Mouse (Mus musculus): Measurements from ENCODE around the gene Ovca2. TPM values are rescaled to one million over a fixed set of nuclear protein-coding genes. Genes with fewer than 3 reads are reported as not detected.
A peak's percentile ranks its signal among the peaks of the same experiment; 100 is the strongest.

Gene Ovca2
- 23.8 and 25.1 TPM in 2 replicates for polyA plus RNA-seq (2015; fragmentation: Nextera tagmentation; extraction: Ambion mirVana)

DNA sequence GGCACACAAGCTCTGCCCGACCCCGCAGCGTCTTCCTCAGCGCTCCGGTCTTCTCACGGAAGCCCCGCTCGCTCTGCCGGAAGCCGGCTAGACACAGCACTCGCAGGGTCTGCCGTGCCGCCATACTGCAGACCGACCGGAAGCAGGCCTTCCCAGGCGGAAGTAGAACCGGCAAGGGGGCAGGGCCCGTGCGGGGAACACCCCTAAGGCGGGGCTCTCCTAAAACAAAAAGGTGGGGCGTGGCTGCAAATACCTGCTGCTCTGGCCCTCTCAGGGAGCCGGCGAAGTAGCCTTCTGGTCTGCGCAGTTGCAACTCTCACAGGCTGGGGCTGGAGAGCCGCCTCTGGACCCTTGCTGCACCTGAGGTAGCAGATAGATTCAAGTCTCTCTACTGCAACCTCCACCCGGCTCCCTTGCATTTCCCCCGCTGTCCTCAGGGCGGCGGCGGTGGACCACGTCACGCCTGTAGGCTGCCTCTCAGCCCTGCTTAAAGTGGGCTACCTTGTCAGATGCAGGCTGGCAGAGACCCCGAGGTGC is at the start of gene Ovca2:
TSS of gene Ovca2 (minus strand) at position 164 of the 537 bp plus-strand sequence.
- Histone ChIP-seq H3K36me3 (peaks cover 48% of the 10 kb centered on the region), H3K27me3 (peaks cover 6% of the 10 kb centered on the region; the same call in 1 of the 2 replicates), H3K4me3 (replicated peaks) (peak within 1 kb of the TSS; percentile 59), H3K27ac (replicated peaks) (peak within 1 kb of the TSS; percentile 82), H3K9me3 (replicated peaks) (no peaks in the 10 kb centered on the region), H3K4me2 (replicated peaks) (peak within 1 kb of the TSS; percentile 71), H3K4me1 (peaks cover 18% of the 10 kb centered on the region), H3K9ac (peak within 1 kb of the TSS; percentile 53)
- peak; percentile 94 for ATAC-seq (ENCODE audit: insufficient number of reproducible peaks, low FRiP score, low TSS enrichment, low read depth)
- WGBS, result under 1% methylated on average over 33 of the region's 33 CpGs

DNA sequence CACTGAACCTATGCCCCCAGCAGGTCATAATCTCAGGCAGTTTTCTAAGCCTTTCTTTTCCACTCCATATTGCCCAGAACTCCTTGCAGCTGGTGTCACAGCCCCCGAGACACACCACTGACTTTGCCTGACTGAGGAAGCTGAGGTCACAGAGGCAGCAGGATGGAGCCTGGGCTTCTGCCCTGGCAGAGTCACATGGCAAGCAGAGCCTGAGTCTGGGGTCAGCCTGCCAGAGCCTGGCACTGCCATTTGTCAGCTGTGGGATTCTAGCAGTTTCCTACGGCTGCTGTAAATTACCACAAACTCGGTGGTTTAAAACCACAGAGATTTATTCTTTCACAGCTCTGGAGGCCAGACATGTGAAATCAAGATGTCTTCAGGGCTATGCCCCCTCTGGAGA is 49.0 kb upstream of the Ovca2 start:
- H3K4me1 ChIP-seq, result peaks cover 11% of the 10 kb centered on the region
- H3K9ac ChIP-seq, result no peak overlapping the region
- H3K27ac ChIP-seq (replicated peaks), result no peak overlapping the region
- no peaks in the 10 kb centered on the region for H3K36me3 ChIP-seq
- no peaks in the 10 kb centered on the region for H3K27me3 ChIP-seq
- H3K4me2 ChIP-seq (replicated peaks), result no peak overlapping the region
- H3K9me3 ChIP-seq (replicated peaks), result no peaks in the 10 kb centered on the region
- ATAC-seq (ENCODE audit: insufficient number of reproducible peaks, low FRiP score, low TSS enrichment, low read depth), result no peak
- no peak overlapping the region for H3K4me3 ChIP-seq (replicated peaks)
- 33% methylated on average over 3 of the region's 3 CpGs for WGBS

DNA sequence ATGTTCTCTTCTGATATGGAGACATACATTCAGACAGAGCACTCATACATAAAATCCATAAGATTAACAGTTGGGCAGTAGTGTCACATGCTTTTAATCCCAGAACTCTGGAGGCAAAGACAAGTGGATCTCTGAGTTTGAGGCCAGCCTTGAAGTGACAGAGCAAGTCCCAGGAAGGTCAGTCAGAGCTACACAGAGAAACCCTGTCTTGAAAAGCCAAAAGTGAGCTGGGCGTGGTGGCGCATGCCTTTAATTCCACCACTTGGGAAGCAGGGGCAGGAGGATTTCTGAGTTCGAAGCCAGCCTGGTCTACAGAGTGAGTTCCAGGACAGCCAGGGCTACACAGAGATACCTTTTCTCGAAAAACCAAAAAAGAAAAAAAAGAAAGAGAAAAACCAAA is 46.2 kb upstream of the Ovca2 start:
- Histone ChIP-seq H3K9me3 (replicated peaks) (no peaks in the 10 kb centered on the region), H3K27me3 (no peaks in the 10 kb centered on the region), H3K4me2 (replicated peaks) (no peak overlapping the region), H3K36me3 (no peaks in the 10 kb centered on the region), H3K27ac (replicated peaks) (no peak overlapping the region), H3K9ac (no peak overlapping the region), H3K4me3 (replicated peaks) (no peak overlapping the region), H3K4me1 (peaks cover 7% of the 10 kb centered on the region)
- no peak for ATAC-seq (ENCODE audit: insufficient number of reproducible peaks, low FRiP score, low TSS enrichment, low read depth)
- WGBS, result 84% methylated on average over 4 of the region's 4 CpGs

DNA sequence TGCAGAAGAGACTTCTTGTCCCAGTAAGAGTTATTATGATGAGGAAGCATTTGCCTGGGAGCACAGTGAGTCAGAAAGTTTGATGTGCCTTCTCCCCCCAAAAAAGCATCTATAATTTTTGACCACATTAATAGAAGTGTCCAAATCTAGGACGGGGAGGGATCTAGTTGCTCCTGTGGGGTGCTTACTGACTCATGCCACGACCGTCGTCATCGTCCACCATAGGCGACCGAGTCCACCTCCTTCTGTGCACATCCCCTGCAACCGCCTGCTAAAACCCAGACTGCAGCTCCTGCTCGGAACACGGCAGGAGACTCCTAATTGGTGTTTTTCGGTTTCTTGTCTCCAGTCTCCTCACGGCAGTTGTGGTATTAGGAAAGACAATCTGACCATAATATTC is 45.4 kb upstream of the Ovca2 start:
- Histone ChIP-seq H3K4me1 (peaks cover 7% of the 10 kb centered on the region), H3K27ac (replicated peaks) (no peak overlapping the region), H3K27me3 (no peaks in the 10 kb centered on the region), H3K36me3 (no peaks in the 10 kb centered on the region), H3K4me2 (replicated peaks) (no peak overlapping the region), H3K9ac (no peak overlapping the region), H3K4me3 (replicated peaks) (no peak overlapping the region), H3K9me3 (replicated peaks) (no peaks in the 10 kb centered on the region)
- WGBS, result 83% methylated on average over 12 of the region's 12 CpGs
- no peak for ATAC-seq (ENCODE audit: insufficient number of reproducible peaks, low FRiP score, low TSS enrichment, low read depth)

DNA sequence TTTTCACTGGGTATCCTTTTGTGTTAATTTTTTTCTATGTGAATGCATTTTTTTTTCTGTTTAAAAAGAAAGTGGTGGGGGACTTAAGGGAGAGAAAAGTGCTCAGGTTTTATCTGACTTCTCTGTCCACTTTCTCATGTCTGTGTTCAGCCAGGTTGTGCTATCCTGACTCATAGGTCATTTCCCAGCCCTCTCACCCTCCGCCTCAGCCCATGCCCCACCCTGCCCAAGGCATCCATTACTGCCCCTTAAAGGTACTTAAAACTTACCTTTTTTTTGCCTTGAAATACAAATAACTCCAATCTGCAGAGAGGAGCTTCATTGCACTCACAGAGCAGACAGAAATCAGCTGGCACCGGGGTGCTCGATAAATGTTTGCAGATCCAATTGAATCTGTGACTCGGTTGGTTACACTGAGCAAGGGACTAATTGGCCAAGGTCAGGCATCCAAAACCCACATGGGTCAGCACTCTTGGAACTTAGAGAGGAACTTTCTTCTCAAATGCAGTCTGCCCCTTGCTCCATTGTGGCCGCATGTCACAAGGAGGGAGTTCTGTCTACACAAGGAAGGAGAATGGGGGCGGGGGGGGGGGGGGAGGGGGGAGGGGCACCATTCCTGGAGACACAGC is 42.0 kb upstream of the Ovca2 start:
- Histone ChIP-seq H3K36me3 (no peaks in the 10 kb centered on the region), H3K27ac (replicated peaks) (no peak overlapping the region), H3K27me3 (no peaks in the 10 kb centered on the region), H3K4me1 (peaks cover 7% of the 10 kb centered on the region), H3K4me2 (replicated peaks) (no peak overlapping the region), H3K4me3 (replicated peaks) (no peak overlapping the region), H3K9ac (no peak overlapping the region), H3K9me3 (replicated peaks) (no peaks in the 10 kb centered on the region)
- no peak for ATAC-seq (ENCODE audit: insufficient number of reproducible peaks, low FRiP score, low TSS enrichment, low read depth)
- whole genome bisulfite sequencing, result 36% methylated on average over 5 of the region's 6 CpGs

DNA sequence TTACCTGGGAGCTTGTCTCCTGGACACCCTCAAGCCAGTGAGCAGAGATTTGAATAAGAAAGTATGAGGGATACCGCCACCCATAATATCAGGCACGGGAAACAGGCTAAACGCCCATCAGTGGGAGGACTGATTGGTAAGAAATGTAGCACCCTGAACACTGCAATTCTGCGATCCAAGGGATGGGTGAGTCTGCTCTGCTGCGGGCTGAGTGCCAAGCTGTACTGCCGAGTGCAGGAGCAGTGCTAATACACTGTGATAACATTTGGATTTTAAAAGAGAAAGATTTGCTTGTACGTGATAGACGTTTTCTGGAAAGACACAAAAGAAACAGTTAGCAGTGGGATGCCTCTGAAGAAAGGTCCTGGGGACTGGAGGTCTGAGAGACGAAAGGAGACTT is 41.5 kb upstream of the Ovca2 start:
- 43% methylated on average over 9 of the region's 9 CpGs for WGBS
- ATAC-seq (ENCODE audit: insufficient number of reproducible peaks, low FRiP score, low TSS enrichment, low read depth), result no peak
- Histone ChIP-seq H3K27me3 (no peaks in the 10 kb centered on the region), H3K9ac (no peak overlapping the region), H3K4me3 (replicated peaks) (no peak overlapping the region), H3K4me1 (peaks cover 7% of the 10 kb centered on the region), H3K36me3 (no peaks in the 10 kb centered on the region), H3K27ac (replicated peaks) (no peak overlapping the region), H3K4me2 (replicated peaks) (no peak overlapping the region), H3K9me3 (replicated peaks) (no peaks in the 10 kb centered on the region)

DNA sequence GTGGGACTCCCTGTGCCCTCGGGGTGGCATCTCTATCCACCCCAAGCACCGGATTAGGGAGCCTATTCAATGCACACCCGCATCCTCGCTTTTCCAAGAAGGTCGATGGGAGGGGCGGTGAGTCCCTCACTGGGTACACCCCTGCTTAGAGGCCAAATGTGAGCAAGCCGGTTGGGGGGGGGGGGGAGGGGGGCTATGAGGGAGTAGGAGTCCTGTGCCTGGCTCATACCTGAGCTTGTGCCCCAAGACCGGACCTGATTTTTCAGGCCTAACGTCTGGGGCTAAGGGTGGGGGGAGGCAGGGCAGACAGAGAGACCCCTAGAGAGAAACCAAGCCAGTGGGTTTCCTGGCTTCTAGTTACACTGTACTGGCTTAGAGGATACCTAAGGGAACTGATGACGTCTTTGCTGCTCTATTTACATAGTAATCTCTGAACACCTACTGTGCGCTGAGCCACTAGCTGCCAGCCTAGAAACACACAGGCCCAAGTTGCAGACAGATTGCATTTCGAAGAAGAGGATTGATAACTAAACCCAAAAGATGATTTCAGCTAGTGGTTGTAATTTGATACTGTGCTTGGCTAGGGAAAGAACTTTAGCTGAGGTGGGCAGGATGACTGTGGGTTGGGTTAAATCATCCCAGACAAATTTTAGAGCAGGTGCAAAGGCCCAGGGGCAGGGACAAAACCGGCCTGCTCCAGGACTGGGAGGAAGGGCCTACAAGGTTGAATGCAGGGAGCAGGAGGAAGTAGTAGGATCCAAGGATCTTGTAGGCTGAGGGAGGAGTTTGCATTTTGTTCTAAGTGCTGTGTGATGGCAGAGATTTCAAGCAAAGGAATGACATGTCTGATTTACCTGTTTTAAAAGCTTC is 35.7 kb upstream of the Ovca2 start:
- WGBS, result 16% methylated on average over 13 of the region's 13 CpGs
- no peaks in the 10 kb centered on the region for H3K36me3 ChIP-seq
- no peaks in the 10 kb centered on the region for H3K9me3 ChIP-seq (replicated peaks)
- peaks cover 26% of the 10 kb centered on the region for H3K4me1 ChIP-seq
- H3K4me2 ChIP-seq (replicated peaks), result peak overlapping the region; percentile 58
- H3K9ac ChIP-seq, result peak overlapping the region; percentile 31
- H3K27me3 ChIP-seq, result no peaks in the 10 kb centered on the region
- peak overlapping the region; percentile 32 for H3K4me3 ChIP-seq (replicated peaks)
- 0 out of 2 replicates have a peak, but pooled peaks have one; percentile 11 for ATAC-seq (ENCODE audit: insufficient number of reproducible peaks, low FRiP score, low TSS enrichment, low read depth)
- H3K27ac ChIP-seq (replicated peaks), result no peak overlapping the region

DNA sequence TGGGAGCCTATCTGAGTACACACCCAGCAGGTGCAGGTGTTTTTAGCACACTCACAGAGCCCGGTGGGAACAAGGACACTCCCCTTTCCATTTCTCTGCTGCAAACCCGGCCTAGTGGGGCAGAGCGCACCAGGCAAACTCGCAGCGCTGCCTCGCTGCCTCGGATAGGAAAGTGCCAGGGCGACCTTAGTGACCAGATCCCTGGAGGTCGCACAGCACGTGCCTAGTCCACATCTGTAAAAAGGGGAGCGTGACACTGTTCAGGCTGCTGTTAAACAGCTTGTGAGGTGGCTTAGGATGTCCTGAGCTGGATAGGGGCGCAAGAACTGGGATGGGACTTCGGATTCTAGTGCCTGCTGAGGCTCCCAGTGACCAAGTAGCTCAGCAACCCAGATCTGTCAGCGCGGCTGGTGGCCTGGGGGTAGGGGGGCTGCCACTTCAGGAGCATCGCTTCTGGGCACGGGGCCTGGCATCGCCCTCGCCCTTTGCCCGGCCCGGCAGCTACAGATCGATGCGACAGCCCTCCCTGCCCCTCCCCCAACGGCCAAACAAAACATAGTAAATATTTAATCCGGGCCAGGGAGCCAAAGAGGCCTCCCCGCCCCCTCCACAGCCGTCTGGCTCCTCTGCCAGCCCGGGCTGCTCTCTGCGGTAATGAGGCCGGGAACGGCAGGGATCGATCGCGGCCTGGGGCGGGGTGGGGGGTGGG is 34.9 kb upstream of the Ovca2 start:
- Histone ChIP-seq H3K9me3 (replicated peaks) (no peaks in the 10 kb centered on the region), H3K4me3 (replicated peaks) (peak overlapping the region; percentile 32), H3K4me2 (replicated peaks) (peak overlapping the region; percentile 58), H3K36me3 (no peaks in the 10 kb centered on the region), H3K4me1 (peaks cover 26% of the 10 kb centered on the region), H3K27ac (replicated peaks) (no peak overlapping the region; the same call in 1 of the 2 replicates), H3K27me3 (no peaks in the 10 kb centered on the region), H3K9ac (peak overlapping the region; percentile 31)
- 7% methylated on average over 33 of the region's 35 CpGs for WGBS
- peak; percentile 21; the same call in 1 of the 2 replicates for ATAC-seq (ENCODE audit: insufficient number of reproducible peaks, low FRiP score, low TSS enrichment, low read depth)

DNA sequence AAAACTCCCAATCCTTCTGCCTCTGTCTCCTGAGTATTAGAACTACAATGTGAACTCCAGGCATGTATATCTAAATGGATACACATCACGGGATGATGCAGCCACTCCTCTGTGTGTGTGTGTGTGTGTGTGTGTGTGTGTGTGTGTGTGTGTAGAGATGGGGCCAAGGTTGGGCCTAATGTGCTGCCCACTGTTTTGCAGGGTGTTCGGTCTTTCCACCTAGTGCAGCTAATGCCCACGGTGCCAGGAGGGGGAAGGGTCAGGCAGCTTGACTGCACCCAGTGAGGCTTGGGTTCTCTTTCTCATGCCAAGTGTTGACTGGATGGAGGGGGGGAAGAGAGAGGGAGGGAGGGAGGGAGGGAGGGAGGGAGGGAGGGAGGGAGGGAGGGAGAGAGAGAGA is 34.2 kb upstream of the Ovca2 start:
- no peak overlapping the region for H3K4me3 ChIP-seq (replicated peaks)

DNA sequence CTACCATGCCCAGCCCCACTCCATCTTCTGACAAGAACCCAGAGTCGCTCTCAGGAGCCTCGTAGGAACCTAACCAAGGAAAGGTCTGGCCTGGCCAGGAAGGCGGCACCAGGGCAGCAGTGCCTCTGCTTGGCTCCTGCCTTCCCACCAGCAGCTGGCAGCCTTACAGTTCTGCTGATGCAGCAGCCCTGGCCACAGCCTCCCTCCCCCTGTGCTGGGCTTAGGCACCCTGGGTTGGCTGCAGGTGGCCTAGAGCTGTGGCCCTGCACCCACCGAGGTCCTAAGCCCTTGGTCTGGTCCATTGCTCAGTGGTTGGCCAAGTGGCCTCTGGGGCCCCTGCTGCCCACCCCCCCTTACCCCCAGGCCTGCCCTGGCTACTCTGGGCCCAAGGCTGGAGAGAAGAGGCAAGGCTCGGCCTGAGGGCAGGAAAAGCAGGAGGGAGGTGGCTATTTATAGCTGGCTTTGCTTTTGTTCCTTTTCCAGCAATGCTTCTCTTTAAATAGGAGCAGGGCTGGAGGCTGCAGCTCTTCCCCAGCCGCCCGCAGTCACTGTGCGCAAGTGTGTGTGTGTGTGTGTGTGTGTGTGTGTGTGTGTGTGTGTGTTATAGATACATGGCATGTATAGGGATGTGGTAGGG is 33.5 kb upstream of the Ovca2 start:
- Histone ChIP-seq H3K36me3 (no peaks in the 10 kb centered on the region), H3K27me3 (no peaks in the 10 kb centered on the region), H3K4me1 (peaks cover 26% of the 10 kb centered on the region), H3K9ac (no peak overlapping the region), H3K27ac (replicated peaks) (peak overlapping the region; percentile 60), H3K4me2 (replicated peaks) (no peak overlapping the region), H3K9me3 (replicated peaks) (no peaks in the 10 kb centered on the region), H3K4me3 (replicated peaks) (no peak overlapping the region)
- ATAC-seq (ENCODE audit: insufficient number of reproducible peaks, low FRiP score, low TSS enrichment, low read depth), result peak; percentile 47; the same call in 1 of the 2 replicates
- 53% methylated on average over 8 of the region's 8 CpGs for WGBS

More for the DNA sequence above, 34.2 kb upstream of the Ovca2 start:
- no peak for ATAC-seq (ENCODE audit: insufficient number of reproducible peaks, low FRiP score, low TSS enrichment, low read depth)
- H3K27me3 ChIP-seq, result no peaks in the 10 kb centered on the region
- no peak overlapping the region for H3K4me2 ChIP-seq (replicated peaks)
- no peaks in the 10 kb centered on the region for H3K36me3 ChIP-seq
- no peaks in the 10 kb centered on the region for H3K9me3 ChIP-seq (replicated peaks)
- 63% methylated on average over 3 of the region's 3 CpGs for WGBS
- no peak overlapping the region for H3K9ac ChIP-seq
- no peak overlapping the region for H3K27ac ChIP-seq (replicated peaks)
- peaks cover 26% of the 10 kb centered on the region for H3K4me1 ChIP-seq

Measured in embryonic facial prominence, embryonic 15.5 days (tissue).